Mouse (Mus musculus): ENCODE measurements around the gene Mia2. TPM values are rescaled to one million over a fixed set of nuclear protein-coding genes. Genes with fewer than 3 reads are reported as not detected.
A peak's percentile ranks its signal among the peaks of the same experiment; 100 is the strongest.

Mia2 gene
- polyA plus RNA-seq, 1 experiment from 2014 or later, result 32.8 TPM

GRCm38 (mm10) chr12:59166557-59166956 is 71.0 kb downstream of the Mia2 start:
- H3K4me3 ChIP-seq (ENCODE audit: low read length), result no peak overlapping the region
- H3K27ac ChIP-seq (ENCODE audit: low read depth, low read length), result no peak overlapping the region
- WGBS, result 89% methylated on average over 4 of the region's 4 CpGs
- H3K36me3 ChIP-seq (ENCODE audit: control insufficient read depth, insufficient read depth, low read length), result peaks cover 16% of the 10 kb centered on the region
- no peak overlapping the region for H3K4me2 ChIP-seq (ENCODE audit: low read length)
- no peaks in the 10 kb centered on the region for H3K27me3 ChIP-seq (replicated peaks; ENCODE audit: control insufficient read depth, insufficient read depth, low read length)
- H3K9me3 ChIP-seq (ENCODE audit: control insufficient read depth, low read length), result no peaks in the 10 kb centered on the region
- H3K4me1 ChIP-seq (ENCODE audit: control insufficient read depth, insufficient read depth, low read depth, low read length), result no peaks in the 10 kb centered on the region
- no peak for ATAC-seq
- H3K9ac ChIP-seq (ENCODE audit: low read depth, low read length), result no peak overlapping the region

- no peak overlapping the region for H3K4me2 ChIP-seq (ENCODE audit: low read length)
- H3K9ac ChIP-seq (ENCODE audit: low read depth, low read length), result no peak overlapping the region
- no peak for ATAC-seq
- H3K36me3 ChIP-seq (ENCODE audit: control insufficient read depth, insufficient read depth, low read length), result peaks cover 13% of the 10 kb centered on the region
- H3K9me3 ChIP-seq (ENCODE audit: control insufficient read depth, low read length), result no peaks in the 10 kb centered on the region
- no peak overlapping the region for H3K4me3 ChIP-seq (ENCODE audit: low read length)
- H3K27me3 ChIP-seq (replicated peaks; ENCODE audit: control insufficient read depth, insufficient read depth, low read length), result no peaks in the 10 kb centered on the region
- H3K27ac ChIP-seq (ENCODE audit: low read depth, low read length), result no peak overlapping the region
- H3K4me1 ChIP-seq (ENCODE audit: control insufficient read depth, insufficient read depth, low read depth, low read length), result no peaks in the 10 kb centered on the region
- WGBS, result 93% methylated on average over 4 of the region's 4 CpGs
These were observed 74.3 kb downstream of the Mia2 start for GRCm38 (mm10) chr12:59169935-59170334.

GRCm38 (mm10) chr12:59177814-59178213 is 82.2 kb downstream of the Mia2 start:
- no peak overlapping the region for H3K27ac ChIP-seq (ENCODE audit: low read depth, low read length)
- H3K9ac ChIP-seq (ENCODE audit: low read depth, low read length), result no peak overlapping the region
- H3K4me2 ChIP-seq (ENCODE audit: low read length), result no peak overlapping the region
- no peaks in the 10 kb centered on the region for H3K9me3 ChIP-seq (ENCODE audit: control insufficient read depth, low read length)
- peaks cover 27% of the 10 kb centered on the region for H3K36me3 ChIP-seq (ENCODE audit: control insufficient read depth, insufficient read depth, low read length)
- WGBS, result 81% methylated on average over 3 of the region's 3 CpGs
- no peaks in the 10 kb centered on the region for H3K4me1 ChIP-seq (ENCODE audit: control insufficient read depth, insufficient read depth, low read depth, low read length)
- ATAC-seq, result peak; percentile 54
- no peaks in the 10 kb centered on the region for H3K27me3 ChIP-seq (replicated peaks; ENCODE audit: control insufficient read depth, insufficient read depth, low read length)
- no peak overlapping the region for H3K4me3 ChIP-seq (ENCODE audit: low read length)

- no peaks in the 10 kb centered on the region for H3K27me3 ChIP-seq (replicated peaks; ENCODE audit: control insufficient read depth, insufficient read depth, low read length)
- no peaks in the 10 kb centered on the region for H3K9me3 ChIP-seq (ENCODE audit: control insufficient read depth, low read length)
- H3K4me3 ChIP-seq (ENCODE audit: low read length), result no peak overlapping the region
- peaks cover 13% of the 10 kb centered on the region for H3K36me3 ChIP-seq (ENCODE audit: control insufficient read depth, insufficient read depth, low read length)
- no peak overlapping the region for H3K27ac ChIP-seq (ENCODE audit: low read depth, low read length)
- H3K4me1 ChIP-seq (ENCODE audit: control insufficient read depth, insufficient read depth, low read depth, low read length), result no peaks in the 10 kb centered on the region
- WGBS, result 86% methylated on average over 12 of the region's 12 CpGs
- H3K4me2 ChIP-seq (ENCODE audit: low read length), result no peak overlapping the region
- no peak for ATAC-seq
- no peak overlapping the region for H3K9ac ChIP-seq (ENCODE audit: low read depth, low read length)
These were observed 92.6 kb downstream of the Mia2 start for GRCm38 (mm10) chr12:59188086-59188682.

- Histone ChIP-seq H3K4me2 (ENCODE audit: low read length) (no peak overlapping the region), H3K36me3 (ENCODE audit: control insufficient read depth, insufficient read depth, low read length) (0 out of 2 replicates have a peak, but pooled peaks cover 2% of the 10 kb centered on the region), H3K27ac (ENCODE audit: low read depth, low read length) (no peak overlapping the region), H3K4me1 (ENCODE audit: control insufficient read depth, insufficient read depth, low read depth, low read length) (no peaks in the 10 kb centered on the region), H3K27me3 (replicated peaks; ENCODE audit: control insufficient read depth, insufficient read depth, low read length) (no peaks in the 10 kb centered on the region), H3K9ac (ENCODE audit: low read depth, low read length) (no peak overlapping the region), H3K9me3 (ENCODE audit: control insufficient read depth, low read length) (no peaks in the 10 kb centered on the region), H3K4me3 (ENCODE audit: low read length) (no peak overlapping the region)
- no peak for ATAC-seq
- WGBS, result 83% methylated on average over 3 of the region's 3 CpGs
These were observed 98.0 kb downstream of the Mia2 start for GRCm38 (mm10) chr12:59193637-59194036.

- Histone ChIP-seq H3K9ac (ENCODE audit: low read depth, low read length) (no peak overlapping the region), H3K27me3 (replicated peaks; ENCODE audit: control insufficient read depth, insufficient read depth, low read length) (no peaks in the 10 kb centered on the region), H3K9me3 (ENCODE audit: control insufficient read depth, low read length) (no peaks in the 10 kb centered on the region), H3K27ac (ENCODE audit: low read depth, low read length) (no peak overlapping the region), H3K4me3 (ENCODE audit: low read length) (no peak overlapping the region), H3K4me2 (ENCODE audit: low read length) (no peak overlapping the region), H3K36me3 (ENCODE audit: control insufficient read depth, insufficient read depth, low read length) (peaks cover 5% of the 10 kb centered on the region), H3K4me1 (ENCODE audit: control insufficient read depth, insufficient read depth, low read depth, low read length) (no peaks in the 10 kb centered on the region)
- no peak for ATAC-seq
- WGBS, result 88% methylated on average over 9 of the region's 9 CpGs
These were observed 98.9 kb downstream of the Mia2 start for GRCm38 (mm10) chr12:59194341-59195003.

GRCm38 (mm10) chr12:59195065-59195464 is 99.5 kb downstream of the Mia2 start:
- 90% methylated on average over 4 of the region's 4 CpGs for WGBS
- no peak for ATAC-seq

GRCm38 (mm10) chr12:59195941-59196340 is 100.3 kb downstream of the Mia2 start:
- no peaks in the 10 kb centered on the region for H3K4me1 ChIP-seq (ENCODE audit: control insufficient read depth, insufficient read depth, low read depth, low read length)
- H3K27ac ChIP-seq (ENCODE audit: low read depth, low read length), result no peak overlapping the region
- no peak overlapping the region for H3K9ac ChIP-seq (ENCODE audit: low read depth, low read length)
- peaks cover 11% of the 10 kb centered on the region for H3K36me3 ChIP-seq (ENCODE audit: control insufficient read depth, insufficient read depth, low read length)
- H3K9me3 ChIP-seq (ENCODE audit: control insufficient read depth, low read length), result no peaks in the 10 kb centered on the region
- 83% methylated on average over 4 of the region's 4 CpGs for WGBS
- H3K27me3 ChIP-seq (replicated peaks; ENCODE audit: control insufficient read depth, insufficient read depth, low read length), result no peaks in the 10 kb centered on the region
- H3K4me2 ChIP-seq (ENCODE audit: low read length), result no peak overlapping the region
- no peak overlapping the region for H3K4me3 ChIP-seq (ENCODE audit: low read length)
- ATAC-seq, result 0 out of 2 replicates have a peak, but pooled peaks have one; percentile 10

More at GRCm38 (mm10) chr12:59195065-59195464, 99.5 kb downstream of the Mia2 start:
- Histone ChIP-seq H3K4me3 (ENCODE audit: low read length) (no peak overlapping the region), H3K4me1 (ENCODE audit: control insufficient read depth, insufficient read depth, low read depth, low read length) (no peaks in the 10 kb centered on the region), H3K36me3 (ENCODE audit: control insufficient read depth, insufficient read depth, low read length) (peaks cover 9% of the 10 kb centered on the region), H3K4me2 (ENCODE audit: low read length) (no peak overlapping the region), H3K9me3 (ENCODE audit: control insufficient read depth, low read length) (no peaks in the 10 kb centered on the region), H3K9ac (ENCODE audit: low read depth, low read length) (no peak overlapping the region), H3K27ac (ENCODE audit: low read depth, low read length) (no peak overlapping the region), H3K27me3 (replicated peaks; ENCODE audit: control insufficient read depth, insufficient read depth, low read length) (no peaks in the 10 kb centered on the region)

GRCm38 (mm10) chr12:59198750-59199149 is 103.2 kb downstream of the Mia2 start:
- no peaks in the 10 kb centered on the region for H3K27me3 ChIP-seq (replicated peaks; ENCODE audit: control insufficient read depth, insufficient read depth, low read length)
- H3K4me1 ChIP-seq (ENCODE audit: control insufficient read depth, insufficient read depth, low read depth, low read length), result no peaks in the 10 kb centered on the region
- no peak overlapping the region for H3K27ac ChIP-seq (ENCODE audit: low read depth, low read length)
- no peak overlapping the region for H3K4me2 ChIP-seq (ENCODE audit: low read length)
- no peak overlapping the region for H3K9ac ChIP-seq (ENCODE audit: low read depth, low read length)
- H3K36me3 ChIP-seq (ENCODE audit: control insufficient read depth, insufficient read depth, low read length), result peaks cover 19% of the 10 kb centered on the region
- 88% methylated on average over 4 of the region's 4 CpGs for WGBS
- no peaks in the 10 kb centered on the region for H3K9me3 ChIP-seq (ENCODE audit: control insufficient read depth, low read length)
- no peak for ATAC-seq
- H3K4me3 ChIP-seq (ENCODE audit: low read length), result no peak overlapping the region
